Mouse (Mus musculus): ENCODE measurements around the gene N4bp2. TPM values are rescaled to one million over a fixed set of nuclear protein-coding genes. Genes with fewer than 3 reads are reported as not detected.

The N4bp2 gene
- polyA plus RNA-seq, 1 experiment from 2014 or later: 19.0 TPM

DNA sequence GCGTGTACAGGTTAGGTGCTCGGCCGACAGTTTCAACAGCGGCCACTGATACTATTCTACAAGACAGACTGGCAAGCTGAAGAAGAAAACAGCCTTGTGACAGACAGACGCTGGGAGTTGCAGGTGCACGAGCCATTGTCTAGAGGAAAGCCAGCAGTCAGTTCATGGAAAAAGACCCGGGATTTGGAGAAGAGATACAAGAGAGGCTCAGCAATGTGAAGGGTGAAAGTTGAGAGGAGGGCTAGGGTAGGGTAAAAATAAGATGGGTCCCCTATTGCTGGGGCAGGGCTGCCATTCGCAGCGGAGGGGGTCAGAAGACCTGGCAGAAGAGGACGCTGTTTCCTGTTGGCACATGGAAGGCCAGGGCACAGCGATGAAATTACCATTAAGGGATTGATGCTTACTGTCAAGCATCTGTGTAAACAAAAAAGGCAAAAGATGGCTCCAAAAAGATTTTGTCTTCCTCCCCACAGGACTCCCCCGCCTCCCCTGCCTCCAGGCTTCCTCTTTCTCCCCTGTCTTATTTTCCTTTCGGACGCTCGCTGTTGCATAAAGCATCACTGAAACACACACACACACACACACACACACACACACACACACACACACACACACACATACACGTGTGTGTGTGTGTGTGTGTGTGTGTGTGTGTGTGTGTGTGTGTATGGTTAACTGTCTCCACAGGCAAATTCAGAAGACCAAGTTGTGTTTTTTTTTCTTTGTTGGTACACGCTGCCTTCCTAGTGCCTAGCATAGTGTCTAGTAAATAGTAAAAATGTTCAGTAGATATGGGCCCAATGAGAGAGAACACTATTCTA, 93.5 kb downstream of the N4bp2 start:
- no peak overlapping the region for H3K9ac ChIP-seq (replicated peaks; ENCODE audit: low read depth, low read length)

DNA sequence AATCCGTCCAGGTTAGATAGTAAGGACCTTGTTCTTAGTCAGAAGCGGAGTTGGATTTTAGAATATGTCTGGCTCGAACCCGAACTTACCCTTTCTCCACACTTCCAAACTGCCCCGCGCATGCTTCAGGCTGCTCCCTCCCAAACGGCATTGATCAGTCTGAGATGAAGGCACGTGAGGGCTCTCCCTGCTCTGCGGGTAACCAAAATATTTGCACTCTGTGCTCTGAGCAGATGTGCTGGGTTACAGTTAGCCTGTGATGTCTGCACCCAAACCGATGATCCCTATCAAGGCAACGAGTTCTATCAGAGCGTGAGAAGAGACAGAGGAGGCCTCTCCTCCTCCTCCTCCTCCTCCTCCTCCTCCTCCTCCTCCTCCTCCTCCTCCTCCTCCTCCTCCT, 94.6 kb downstream of the N4bp2 start:
- 85% methylated on average over 12 of the region's 12 CpGs for whole genome bisulfite sequencing
- no peak overlapping the region for H3K9ac ChIP-seq (replicated peaks; ENCODE audit: low read depth, low read length)
- no peak overlapping the region for H3K27ac ChIP-seq (ENCODE audit: low read length)
- no peaks in the 10 kb centered on the region for H3K4me1 ChIP-seq (replicated peaks; ENCODE audit: control insufficient read depth, insufficient read depth, low read length)
- no peaks in the 10 kb centered on the region for H3K27me3 ChIP-seq (replicated peaks; ENCODE audit: control insufficient read depth, insufficient read depth, low read length)
- ATAC-seq: no peak
- H3K36me3 ChIP-seq (ENCODE audit: control insufficient read depth, insufficient read depth): no peaks in the 10 kb centered on the region
- no peak overlapping the region for H3K4me3 ChIP-seq (replicated peaks; ENCODE audit: low read length)
- H3K9me3 ChIP-seq (ENCODE audit: control insufficient read depth, low read length): no peaks in the 10 kb centered on the region
- H3K4me2 ChIP-seq (ENCODE audit: low read length): no peak overlapping the region

More for the DNA sequence above, 93.5 kb downstream of the N4bp2 start:
- H3K4me3 ChIP-seq (replicated peaks; ENCODE audit: low read length): no peak overlapping the region
- H3K27ac ChIP-seq (ENCODE audit: low read length): no peak overlapping the region
- H3K9me3 ChIP-seq (ENCODE audit: control insufficient read depth, low read length): no peaks in the 10 kb centered on the region
- ATAC-seq: no peak
- no peak overlapping the region for H3K4me2 ChIP-seq (ENCODE audit: low read length)
- no peaks in the 10 kb centered on the region for H3K36me3 ChIP-seq (ENCODE audit: control insufficient read depth, insufficient read depth)
- H3K4me1 ChIP-seq (replicated peaks; ENCODE audit: control insufficient read depth, insufficient read depth, low read length): no peaks in the 10 kb centered on the region
- WGBS: 84% methylated on average over 16 of the region's 17 CpGs
- H3K27me3 ChIP-seq (replicated peaks; ENCODE audit: control insufficient read depth, insufficient read depth, low read length): no peaks in the 10 kb centered on the region

GRCm38 (mm10) chr5:65858355-65858754, 95.0 kb downstream of the N4bp2 start:
- Histone ChIP-seq H3K4me3 (replicated peaks; ENCODE audit: low read length) (no peak overlapping the region), H3K36me3 (ENCODE audit: control insufficient read depth, insufficient read depth) (no peaks in the 10 kb centered on the region), H3K4me1 (replicated peaks; ENCODE audit: control insufficient read depth, insufficient read depth, low read length) (no peaks in the 10 kb centered on the region), H3K27ac (ENCODE audit: low read length) (no peak overlapping the region), H3K9ac (replicated peaks; ENCODE audit: low read depth, low read length) (no peak overlapping the region), H3K9me3 (ENCODE audit: control insufficient read depth, low read length) (no peaks in the 10 kb centered on the region), H3K27me3 (replicated peaks; ENCODE audit: control insufficient read depth, insufficient read depth, low read length) (no peaks in the 10 kb centered on the region), H3K4me2 (ENCODE audit: low read length) (no peak overlapping the region)
- 89% methylated on average over 4 of the region's 6 CpGs for WGBS
- ATAC-seq: no peak

- no peaks in the 10 kb centered on the region for H3K4me1 ChIP-seq (replicated peaks; ENCODE audit: control insufficient read depth, insufficient read depth, low read length)
- H3K9me3 ChIP-seq (ENCODE audit: control insufficient read depth, low read length): no peaks in the 10 kb centered on the region
- H3K27ac ChIP-seq (ENCODE audit: low read length): no peak overlapping the region
- no peaks in the 10 kb centered on the region for H3K36me3 ChIP-seq (ENCODE audit: control insufficient read depth, insufficient read depth)
- H3K27me3 ChIP-seq (replicated peaks; ENCODE audit: control insufficient read depth, insufficient read depth, low read length): no peaks in the 10 kb centered on the region
- no peak for ATAC-seq
- 71% methylated on average over 12 of the region's 12 CpGs for WGBS
- H3K9ac ChIP-seq (replicated peaks; ENCODE audit: low read depth, low read length): no peak overlapping the region
- H3K4me3 ChIP-seq (replicated peaks; ENCODE audit: low read length): no peak overlapping the region
- H3K4me2 ChIP-seq (ENCODE audit: low read length): no peak overlapping the region
Measured at GRCm38 (mm10) chr5:65858898-65859297, 95.6 kb downstream of the N4bp2 start.

GRCm38 (mm10) chr5:65859396-65859795, 96.1 kb downstream of the N4bp2 start:
- Histone ChIP-seq H3K4me3 (replicated peaks; ENCODE audit: low read length) (no peak overlapping the region), H3K4me1 (replicated peaks; ENCODE audit: control insufficient read depth, insufficient read depth, low read length) (no peaks in the 10 kb centered on the region), H3K9ac (replicated peaks; ENCODE audit: low read depth, low read length) (no peak overlapping the region), H3K36me3 (ENCODE audit: control insufficient read depth, insufficient read depth) (no peaks in the 10 kb centered on the region), H3K9me3 (ENCODE audit: control insufficient read depth, low read length) (no peaks in the 10 kb centered on the region), H3K27me3 (replicated peaks; ENCODE audit: control insufficient read depth, insufficient read depth, low read length) (no peaks in the 10 kb centered on the region), H3K27ac (ENCODE audit: low read length) (no peak overlapping the region), H3K4me2 (ENCODE audit: low read length) (no peak overlapping the region)
- 38% methylated on average over 6 of the region's 6 CpGs for WGBS
- no peak for ATAC-seq

DNA sequence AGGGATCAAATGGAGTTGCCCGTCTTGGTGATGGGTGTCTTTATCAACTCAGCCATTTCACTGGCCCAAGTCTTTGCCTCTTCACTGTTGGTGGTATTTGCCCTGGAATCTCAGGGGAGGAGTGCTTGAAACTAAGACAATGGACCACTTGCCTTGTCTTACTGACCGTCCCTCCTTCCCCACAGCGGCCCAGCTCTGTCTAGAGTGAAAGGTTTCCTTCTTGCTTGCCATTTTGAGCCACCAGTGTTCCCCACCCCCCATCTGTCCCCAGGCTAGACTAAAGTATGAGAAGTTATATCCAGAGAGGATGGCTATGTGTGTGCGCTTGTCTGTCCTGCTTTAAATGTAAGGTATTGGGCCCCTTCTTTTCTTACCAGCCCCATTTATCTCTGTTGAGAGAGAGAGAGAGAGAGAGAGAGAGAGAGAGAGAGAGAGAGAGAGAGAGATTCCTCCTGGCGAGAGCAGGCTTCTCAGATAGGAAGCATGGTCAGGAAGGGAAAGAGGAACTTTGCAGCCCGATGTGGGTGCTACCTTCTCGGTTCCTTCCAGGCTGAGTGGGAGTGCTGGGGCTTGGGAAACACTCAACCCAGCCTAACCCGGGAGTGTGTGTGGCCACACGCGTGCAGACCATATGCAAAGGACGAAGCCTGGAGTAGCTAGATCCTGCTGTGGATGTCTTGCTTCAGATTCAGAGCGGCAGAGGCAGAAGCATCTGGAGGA, 97.1 kb downstream of the N4bp2 start:
- no peaks in the 10 kb centered on the region for H3K9me3 ChIP-seq (ENCODE audit: control insufficient read depth, low read length)
- no peaks in the 10 kb centered on the region for H3K36me3 ChIP-seq (ENCODE audit: control insufficient read depth, insufficient read depth)
- no peak overlapping the region for H3K4me3 ChIP-seq (replicated peaks; ENCODE audit: low read length)
- no peak overlapping the region for H3K27ac ChIP-seq (ENCODE audit: low read length)
- H3K27me3 ChIP-seq (replicated peaks; ENCODE audit: control insufficient read depth, insufficient read depth, low read length): no peaks in the 10 kb centered on the region
- H3K4me1 ChIP-seq (replicated peaks; ENCODE audit: control insufficient read depth, insufficient read depth, low read length): no peaks in the 10 kb centered on the region
- no peak for ATAC-seq
- no peak overlapping the region for H3K9ac ChIP-seq (replicated peaks; ENCODE audit: low read depth, low read length)
- WGBS: 69% methylated on average over 12 of the region's 12 CpGs
- no peak overlapping the region for H3K4me2 ChIP-seq (ENCODE audit: low read length)

- no peak within 1 kb of the TSS for H3K4me2 ChIP-seq (ENCODE audit: low read length)
- no peak within 1 kb of the TSS for H3K4me3 ChIP-seq (replicated peaks; ENCODE audit: low read length)
- no peaks in the 10 kb centered on the region for H3K36me3 ChIP-seq (ENCODE audit: control insufficient read depth, insufficient read depth)
- no peaks in the 10 kb centered on the region for H3K4me1 ChIP-seq (replicated peaks; ENCODE audit: control insufficient read depth, insufficient read depth, low read length)
- H3K9ac ChIP-seq (replicated peaks; ENCODE audit: low read depth, low read length): no peak within 1 kb of the TSS
- WGBS: 86% methylated on average over 10 of the region's 10 CpGs
- no peak within 1 kb of the TSS for H3K27ac ChIP-seq (ENCODE audit: low read length)
- no peak for ATAC-seq
- H3K9me3 ChIP-seq (ENCODE audit: control insufficient read depth, low read length): no peaks in the 10 kb centered on the region
- no peaks in the 10 kb centered on the region for H3K27me3 ChIP-seq (replicated peaks; ENCODE audit: control insufficient read depth, insufficient read depth, low read length)
Measured at GRCm38 (mm10) chr5:65861154-65861944, 98.0 kb downstream of the N4bp2 start, which contains the start of gene Rhoh. TSS of gene Rhoh (plus strand) at chr5:65861213.

- Histone ChIP-seq H3K4me1 (replicated peaks; ENCODE audit: control insufficient read depth, insufficient read depth, low read length) (no peaks in the 10 kb centered on the region), H3K4me3 (replicated peaks; ENCODE audit: low read length) (no peak overlapping the region), H3K27me3 (replicated peaks; ENCODE audit: control insufficient read depth, insufficient read depth, low read length) (no peaks in the 10 kb centered on the region), H3K9ac (replicated peaks; ENCODE audit: low read depth, low read length) (no peak overlapping the region), H3K4me2 (ENCODE audit: low read length) (no peak overlapping the region), H3K27ac (ENCODE audit: low read length) (no peak overlapping the region), H3K9me3 (ENCODE audit: control insufficient read depth, low read length) (no peaks in the 10 kb centered on the region), H3K36me3 (ENCODE audit: control insufficient read depth, insufficient read depth) (no peaks in the 10 kb centered on the region)
- ATAC-seq: no peak
- WGBS: 93% methylated on average over 7 of the region's 7 CpGs
Measured at GRCm38 (mm10) chr5:65862217-65862927, 99.1 kb downstream of the N4bp2 start.
